Mouse (Mus musculus) liver, adult 2 months (tissue): ENCODE measurements around the gene Rap1a.

Experiments
- CTCF ChIP-seq: fragments of 200-500 bp; IDR thresholded peaks from 2 replicates; pipeline ENCODE4 v1.5.1; 2011; ENCODE audit warnings: low read depth, low read length, control low read depth
- POLR2A ChIP-seq: fragments of 200-500 bp; IDR thresholded peaks from 2 replicates; pipeline ENCODE4 v1.6.1; 2011; ENCODE audit warnings: low read length, control low read depth; ENCODE audit not compliant: insufficient read depth; ENCODE audit errors: extremely low read depth

DNA sequence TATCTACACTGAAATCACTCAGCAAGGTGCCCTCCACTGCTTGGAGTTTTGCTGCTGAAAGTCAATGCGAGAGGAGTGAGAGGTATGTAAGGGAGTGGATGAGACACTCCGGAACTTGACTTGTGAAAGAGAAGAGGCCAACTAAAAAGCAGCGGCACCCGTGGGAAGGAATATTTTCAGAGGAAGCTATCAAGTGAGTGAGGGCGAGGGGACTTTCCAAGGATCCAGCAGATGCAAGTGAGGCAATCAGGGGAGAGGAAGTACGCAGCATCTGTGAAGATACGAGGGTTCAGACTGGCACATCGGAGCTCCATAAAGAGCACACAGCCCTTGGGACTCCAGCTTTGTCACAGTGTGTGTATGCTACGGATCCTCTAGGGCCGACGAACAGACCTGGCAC, 2.5 kb upstream of the Rap1a start:
- no peak for TF ChIP-seq CTCF
- TF ChIP-seq POLR2A, result no peak
